Mouse (Mus musculus) forebrain, embryonic 11.5 days (tissue): ENCODE results near the gene 4931422A03Rik. TPM values are rescaled to one million over a fixed set of nuclear protein-coding genes. Genes with fewer than 3 reads are reported as not detected.

Source experiments
- ATAC-seq: fragments of 200-750 bp; cut with Nextera tagmentation; replicated peaks from 2 replicates; pipeline ENCODE4 v1.8.0; 2017; ENCODE audit warnings: moderate TSS enrichment; ENCODE audit not compliant: low FRiP score
- DNase-seq: peaks from one replicate; pipeline ENCODE4 v3.0.0-alpha.2; 2017; ENCODE audit warnings: low spot score
- H3K27ac ChIP-seq: fragments of 300-500 bp; sonication (generic); 2 replicates; pipeline ENCODE4 v1.5.1; 2014; ENCODE audit warnings: low read depth, low read length
- H3K27me3 ChIP-seq: fragments of 300-500 bp; sonication (generic); 2 replicates; pipeline ENCODE4 v1.6.1; 2014; ENCODE audit warnings: mild to moderate bottlenecking, low read length, mixed read lengths; ENCODE audit not compliant: control insufficient read depth, insufficient read depth
- H3K36me3 ChIP-seq: fragments of 300-500 bp; sonication (generic); 2 replicates; pipeline ENCODE4 v1.6.1; 2014; ENCODE audit warnings: mild to moderate bottlenecking, low read length, moderate library complexity, mixed read lengths; ENCODE audit not compliant: control insufficient read depth, insufficient read depth
- H3K4me1 ChIP-seq: fragments of 300-500 bp; sonication (generic); replicated peaks from 2 replicates; pipeline ENCODE4 v1.6.1; 2014; ENCODE audit warnings: low read length, mixed read lengths; ENCODE audit not compliant: control insufficient read depth, insufficient read depth
- H3K4me2 ChIP-seq: fragments of 300-500 bp; sonication (generic); 2 replicates; pipeline ENCODE4 v1.6.1; 2014; ENCODE audit warnings: low read depth, mild to moderate bottlenecking, low read length, moderate library complexity, mixed read lengths; ENCODE audit not compliant: severe bottlenecking
- H3K4me3 ChIP-seq: fragments of 300-500 bp; sonication (generic); 2 replicates; pipeline ENCODE4 v1.5.1; 2014; ENCODE audit warnings: low read depth, low read length
- H3K9ac ChIP-seq: fragments of 300-500 bp; sonication (generic); 2 replicates; pipeline ENCODE4 v1.6.1; 2014; ENCODE audit warnings: low read length
- H3K9me3 ChIP-seq: fragments of 300-500 bp; sonication (generic); 2 replicates; pipeline ENCODE4 v1.6.1; 2016; ENCODE audit warnings: low read length, mixed read lengths; ENCODE audit not compliant: control insufficient read depth
- WGBS: fragments of 180-500 bp; shearing (Covaris S2); extraction: QIAGEN DNeasy Blood & Tissue Kit; methylation state at CpG from one replicate; pipeline ENCODE4 v1.1.7; 2014; 5-methylcytosine and 5-hydroxymethylcytosine counted together
- polyA plus RNA-seq: library from polyadenylated mRNA; unstranded; fragments of >200 nt; fragmentation: Nextera tagmentation; extraction: Ambion mirVana; gene quantifications from 2 replicates; pipeline ENCODE4 v1.2.1, GENCODE M21; 2014

The 4931422A03Rik gene
- polyA plus RNA-seq, 1 experiment from 2014 or later: 2.1 TPM

- WGBS: 86% methylated on average over 5 of the region's 5 CpGs
- Histone ChIP-seq H3K4me3 (no peak overlapping the region), H3K9ac (no peak overlapping the region), H3K27ac (no peak overlapping the region), H3K36me3 (no peaks in the 10 kb centered on the region), H3K4me2 (no peak overlapping the region), H3K9me3 (no peaks in the 10 kb centered on the region), H3K4me1 (no peaks in the 10 kb centered on the region), H3K27me3 (no peaks in the 10 kb centered on the region)
- no peak for ATAC-seq
- no peak for DNase-seq
Observed at GRCm38 (mm10) chr2:103945571-103946092, 82.5 kb downstream of the 4931422A03Rik start.

GRCm38 (mm10) chr2:103944859-103945258, 83.3 kb downstream of the 4931422A03Rik start:
- H3K36me3 ChIP-seq: no peaks in the 10 kb centered on the region
- no peak overlapping the region for H3K27ac ChIP-seq
- no peaks in the 10 kb centered on the region for H3K27me3 ChIP-seq
- WGBS: 90% methylated on average over 2 of the region's 2 CpGs
- H3K4me1 ChIP-seq: no peaks in the 10 kb centered on the region
- no peak overlapping the region for H3K9ac ChIP-seq
- H3K4me2 ChIP-seq: no peak overlapping the region
- H3K4me3 ChIP-seq: no peak overlapping the region
- H3K9me3 ChIP-seq: no peaks in the 10 kb centered on the region
- no peak for DNase-seq
- ATAC-seq: no peak

- 68% methylated on average over 3 of the region's 3 CpGs for WGBS
- Histone ChIP-seq H3K9me3 (no peaks in the 10 kb centered on the region), H3K9ac (no peak overlapping the region), H3K36me3 (no peaks in the 10 kb centered on the region), H3K4me2 (no peak overlapping the region), H3K4me1 (no peaks in the 10 kb centered on the region), H3K4me3 (no peak overlapping the region), H3K27me3 (no peaks in the 10 kb centered on the region), H3K27ac (no peak overlapping the region)
- no peak for DNase-seq
- ATAC-seq: no peak
Observed at GRCm38 (mm10) chr2:103941085-103941484, 87.1 kb downstream of the 4931422A03Rik start.

GRCm38 (mm10) chr2:103939003-103939402, 89.2 kb downstream of the 4931422A03Rik start:
- H3K27me3 ChIP-seq: no peaks in the 10 kb centered on the region
- DNase-seq (no peak), ATAC-seq (no peak)
- H3K4me2 ChIP-seq: no peak overlapping the region
- H3K9me3 ChIP-seq: no peaks in the 10 kb centered on the region
- no peaks in the 10 kb centered on the region for H3K4me1 ChIP-seq
- no peaks in the 10 kb centered on the region for H3K36me3 ChIP-seq
- no peak overlapping the region for H3K27ac ChIP-seq
- no peak overlapping the region for H3K9ac ChIP-seq
- H3K4me3 ChIP-seq: no peak overlapping the region

GRCm38 (mm10) chr2:103938573-103938972, 89.6 kb downstream of the 4931422A03Rik start:
- Histone ChIP-seq H3K4me1 (no peaks in the 10 kb centered on the region), H3K27ac (no peak overlapping the region), H3K36me3 (no peaks in the 10 kb centered on the region), H3K27me3 (no peaks in the 10 kb centered on the region), H3K9me3 (no peaks in the 10 kb centered on the region), H3K4me3 (no peak overlapping the region), H3K9ac (no peak overlapping the region), H3K4me2 (no peak overlapping the region)
- ATAC-seq: no peak
- WGBS: 84% methylated on average over 1 of the region's 1 CpGs
- no peak for DNase-seq

- Histone ChIP-seq H3K9me3 (no peaks in the 10 kb centered on the region), H3K4me3 (no peak overlapping the region), H3K4me2 (no peak overlapping the region), H3K36me3 (no peaks in the 10 kb centered on the region), H3K27me3 (no peaks in the 10 kb centered on the region), H3K27ac (no peak overlapping the region), H3K4me1 (no peaks in the 10 kb centered on the region), H3K9ac (no peak overlapping the region)
- ATAC-seq (no peak), DNase-seq (no peak)
- WGBS: 87% methylated on average over 2 of the region's 2 CpGs
Observed at GRCm38 (mm10) chr2:103937670-103938069, 90.5 kb downstream of the 4931422A03Rik start.

- no peak overlapping the region for H3K4me2 ChIP-seq
- H3K27me3 ChIP-seq: no peaks in the 10 kb centered on the region
- H3K9me3 ChIP-seq: no peaks in the 10 kb centered on the region
- H3K36me3 ChIP-seq: no peaks in the 10 kb centered on the region
- WGBS: 71% methylated on average over 2 of the region's 2 CpGs
- ATAC-seq (no peak), DNase-seq (no peak)
- H3K9ac ChIP-seq: no peak overlapping the region
- H3K4me3 ChIP-seq: no peak overlapping the region
- no peaks in the 10 kb centered on the region for H3K4me1 ChIP-seq
- H3K27ac ChIP-seq: no peak overlapping the region
Observed at GRCm38 (mm10) chr2:103936666-103937065, 91.5 kb downstream of the 4931422A03Rik start.

- ATAC-seq: no peak
- Histone ChIP-seq H3K9ac (no peak overlapping the region), H3K36me3 (no peaks in the 10 kb centered on the region), H3K9me3 (no peaks in the 10 kb centered on the region), H3K27ac (no peak overlapping the region), H3K4me2 (no peak overlapping the region), H3K4me1 (no peaks in the 10 kb centered on the region), H3K4me3 (no peak overlapping the region), H3K27me3 (no peaks in the 10 kb centered on the region)
- 45% methylated on average over 10 of the region's 10 CpGs for WGBS
- DNase-seq: no peak
Observed at GRCm38 (mm10) chr2:103935691-103936435, 92.3 kb downstream of the 4931422A03Rik start.

GRCm38 (mm10) chr2:103934670-103935069, 93.5 kb downstream of the 4931422A03Rik start:
- DNase-seq (no peak), ATAC-seq (no peak)
- no peaks in the 10 kb centered on the region for H3K27me3 ChIP-seq
- H3K27ac ChIP-seq: no peak overlapping the region
- H3K9me3 ChIP-seq: no peaks in the 10 kb centered on the region
- 85% methylated on average over 3 of the region's 3 CpGs for WGBS
- no peaks in the 10 kb centered on the region for H3K36me3 ChIP-seq
- no peak overlapping the region for H3K4me2 ChIP-seq
- no peak overlapping the region for H3K9ac ChIP-seq
- no peaks in the 10 kb centered on the region for H3K4me1 ChIP-seq
- no peak overlapping the region for H3K4me3 ChIP-seq
